26 mouse cellular contexts compared by ENCODE assay signal in genomic region chr1:149448516-149448915, GRCm38 (mm10).
DNase-seq lines count a peak whose midpoint lies in the region; ATAC-seq and TF ChIP-seq lines count a peak whose summit lies in the region.
"Had no signal": no experiment of that assay in that cellular context is flagged by ENCODE, and none has a peak within 500 bp of the region (broad histone marks: within the 10 kb centered on the region; RNA-seq: fewer than 3 reads in every experiment).

No protein-coding gene starts in this region.

- ATAC-seq in forebrain, embryonic 14.5 days = 0 out of 2 replicates have a peak, but pooled peaks have one; percentile 42
- no peak for ATAC-seq in forebrain, embryonic 11.5 days (replicated peaks; ENCODE audit: low FRiP score)
- ATAC-seq in hindbrain, postnatal 0 days = peak; percentile 58; the same call in 1 of the 2 replicates
- no peak for ATAC-seq in hindbrain, embryonic 13.5 days (ENCODE audit: low FRiP score)

- H3K9me3 ChIP-seq in forebrain, embryonic 14.5 days (replicated peaks; ENCODE audit: control insufficient read depth, low read length) = no peaks in the 10 kb centered on the region
- no peaks in the 10 kb centered on the region for H3K9me3 ChIP-seq in forebrain, embryonic 11.5 days (ENCODE audit: control insufficient read depth, low read length)
- no peaks in the 10 kb centered on the region for H3K9me3 ChIP-seq in hindbrain, postnatal 0 days (ENCODE audit: low read length)
- no peaks in the 10 kb centered on the region for H3K9me3 ChIP-seq in hindbrain, embryonic 13.5 days
- H3K9me3 ChIP-seq: embryonic facial prominence, embryonic 13.5 days; heart, embryonic 13.5 days; limb, embryonic 15.5 days; megakaryocyte, embryonic 14.5 days; neural tube, embryonic 12.5 days had no signal

- H3K27ac ChIP-seq in forebrain, embryonic 14.5 days (ENCODE audit: low read depth, low read length) = no peak overlapping the region
- H3K27ac ChIP-seq in forebrain, embryonic 11.5 days (ENCODE audit: low read depth, low read length) = no peak overlapping the region
- peak overlapping the region; percentile 52; the same call in 1 of the 2 replicates for H3K27ac ChIP-seq in hindbrain, postnatal 0 days
- H3K27ac ChIP-seq in hindbrain, embryonic 13.5 days = no peak overlapping the region
- H3K27ac ChIP-seq in heart, adult 2 months = no peak overlapping the region
- H3K27ac ChIP-seq: embryonic facial prominence, embryonic 13.5 days; heart, embryonic 13.5 days; limb, embryonic 15.5 days; liver, embryonic 14.5 days; neural tube, embryonic 12.5 days had no signal

- WGBS in forebrain, embryonic 14.5 days = 76% methylated on average over 5 of the region's 5 CpGs
- 81% methylated on average over 5 of the region's 5 CpGs for WGBS in forebrain, embryonic 11.5 days
- WGBS in hindbrain, postnatal 0 days = 56% methylated on average over 5 of the region's 5 CpGs
- WGBS in hindbrain, embryonic 13.5 days = 73% methylated on average over 5 of the region's 5 CpGs
- 68% methylated on average over 5 of the region's 5 CpGs for WGBS in heart, adult 2 months

- peak; percentile 19 for DNase-seq in forebrain, embryonic 14.5 days (ENCODE audit: low spot score)
- DNase-seq in forebrain, embryonic 11.5 days (ENCODE audit: low spot score) = no peak
- peak; percentile 53 for DNase-seq in hindbrain, postnatal 0 days (ENCODE audit: low spot score)
- peak; percentile 45 for DNase-seq in left cerebral cortex, postnatal 4 days
- DNase-seq in left cerebral cortex, postnatal 36 days (ENCODE audit: low spot score in 2 of 2) = no peak
- no peak for DNase-seq in heart, adult 2 months
- DNase-seq: adrenal gland, postnatal 25 days; cerebellum, adult 11 months; cerebellum, postnatal 36 days; embryo, embryonic 11 days; gastrocnemius, postnatal 25 days; heart, adult 18-20 months; heart, postnatal 14 days; kidney, adult 2 months; kidney, postnatal 14 days; lung, embryonic 14.5 days; midbrain, embryonic 14.5 days; thymus, postnatal 25 days had no signal

- no peaks in the 10 kb centered on the region for H3K4me1 ChIP-seq in forebrain, embryonic 14.5 days (ENCODE audit: control insufficient read depth, insufficient read depth, low read length)
- no peaks in the 10 kb centered on the region for H3K4me1 ChIP-seq in forebrain, embryonic 11.5 days (replicated peaks; ENCODE audit: control insufficient read depth, insufficient read depth, low read length)
- H3K4me1 ChIP-seq in hindbrain, postnatal 0 days (ENCODE audit: insufficient read depth, low read length) = no peaks in the 10 kb centered on the region
- no peaks in the 10 kb centered on the region for H3K4me1 ChIP-seq in hindbrain, embryonic 13.5 days (replicated peaks)
- H3K4me1 ChIP-seq in heart, adult 2 months (ENCODE audit: control insufficient read depth, insufficient read depth, low read length) = no peaks in the 10 kb centered on the region
- H3K4me1 ChIP-seq: embryonic facial prominence, embryonic 13.5 days; heart, embryonic 13.5 days; limb, embryonic 15.5 days; megakaryocyte, embryonic 14.5 days; neural tube, embryonic 12.5 days had no signal

- no peak for TF ChIP-seq EP300 in heart, adult 2 months (IDR thresholded peaks at IDR 0.05; ENCODE audit: insufficient read depth, low read depth, low read length)

- H3K79me2 ChIP-seq in heart, adult 2 months (replicated peaks; ENCODE audit: control insufficient read depth, insufficient read depth, low read length) = no peaks in the 10 kb centered on the region

- no peaks in the 10 kb centered on the region for H3K27me3 ChIP-seq in forebrain, embryonic 14.5 days (replicated peaks; ENCODE audit: control insufficient read depth, insufficient read depth, low read length)
- H3K27me3 ChIP-seq in forebrain, embryonic 11.5 days (ENCODE audit: control insufficient read depth, insufficient read depth, low read length) = no peaks in the 10 kb centered on the region
- no peaks in the 10 kb centered on the region for H3K27me3 ChIP-seq in hindbrain, postnatal 0 days (ENCODE audit: insufficient read depth, low read length)
- no peaks in the 10 kb centered on the region for H3K27me3 ChIP-seq in hindbrain, embryonic 13.5 days
- H3K27me3 ChIP-seq in heart, adult 2 months (ENCODE audit: control insufficient read depth, insufficient read depth, low read length) = no peaks in the 10 kb centered on the region
- H3K27me3 ChIP-seq: embryonic facial prominence, embryonic 13.5 days; heart, embryonic 13.5 days; limb, embryonic 15.5 days; megakaryocyte, embryonic 14.5 days; neural tube, embryonic 12.5 days had no signal

- no peak for TF ChIP-seq POLR2A in heart, adult 2 months (IDR thresholded peaks at IDR 0.05; ENCODE audit: insufficient read depth, low read depth, low read length)

- no peak overlapping the region for H3K4me3 ChIP-seq in forebrain, embryonic 14.5 days (ENCODE audit: low read depth, low read length)
- H3K4me3 ChIP-seq in forebrain, embryonic 11.5 days (ENCODE audit: low read depth, low read length) = no peak overlapping the region
- H3K4me3 ChIP-seq in hindbrain, postnatal 0 days (ENCODE audit: low read length) = no peak overlapping the region
- H3K4me3 ChIP-seq in hindbrain, embryonic 13.5 days = no peak overlapping the region
- no peak overlapping the region for H3K4me3 ChIP-seq in heart, adult 2 months
- H3K4me3 ChIP-seq: embryonic facial prominence, embryonic 13.5 days; erythroblast, embryonic 14.5 days; heart, embryonic 13.5 days; limb, embryonic 15.5 days; megakaryocyte, embryonic 14.5 days; neural tube, embryonic 12.5 days had no signal

- H3K9ac ChIP-seq in forebrain, embryonic 14.5 days (ENCODE audit: low read length) = no peak overlapping the region
- H3K9ac ChIP-seq in forebrain, embryonic 11.5 days (ENCODE audit: low read length) = no peak overlapping the region
- H3K9ac ChIP-seq in hindbrain, postnatal 0 days (replicated peaks; ENCODE audit: low read length) = no peak overlapping the region
- no peak overlapping the region for H3K9ac ChIP-seq in hindbrain, embryonic 13.5 days
- no peak overlapping the region for H3K9ac ChIP-seq in heart, adult 2 months (ENCODE audit: low read depth, low read length)
- H3K9ac ChIP-seq: embryonic facial prominence, embryonic 13.5 days; heart, embryonic 13.5 days; limb, embryonic 15.5 days; liver, embryonic 14.5 days; lung, embryonic 14.5 days; neural tube, embryonic 12.5 days had no signal

- intact Hi-C loops in left cerebral cortex, postnatal 4 days (cut with DNase I) = no loop called here
- intact Hi-C loops in left cerebral cortex, postnatal 36 days (cut with DNase I) = no loop called here
- intact Hi-C loops in heart, adult 2 months (cut with DNase I) = no loop called here

- H3K36me3 ChIP-seq in forebrain, embryonic 14.5 days (ENCODE audit: control insufficient read depth, insufficient read depth, low read length) = no peaks in the 10 kb centered on the region
- H3K36me3 ChIP-seq in forebrain, embryonic 11.5 days (ENCODE audit: control insufficient read depth, insufficient read depth, low read length) = no peaks in the 10 kb centered on the region
- H3K36me3 ChIP-seq in hindbrain, postnatal 0 days (ENCODE audit: insufficient read depth, low read length) = no peaks in the 10 kb centered on the region
- H3K36me3 ChIP-seq in hindbrain, embryonic 13.5 days = no peaks in the 10 kb centered on the region
- H3K36me3 ChIP-seq in heart, adult 2 months (ENCODE audit: control insufficient read depth, insufficient read depth, low read length) = no peaks in the 10 kb centered on the region
- H3K36me3 ChIP-seq: embryonic facial prominence, embryonic 13.5 days; heart, embryonic 13.5 days; limb, embryonic 15.5 days; neural tube, embryonic 12.5 days had no signal

- H3K4me2 ChIP-seq in forebrain, embryonic 14.5 days (ENCODE audit: low read length) = no peak overlapping the region
- no peak overlapping the region for H3K4me2 ChIP-seq in forebrain, embryonic 11.5 days (ENCODE audit: low read depth, low read length, severe bottlenecking)
- no peak overlapping the region for H3K4me2 ChIP-seq in hindbrain, postnatal 0 days (ENCODE audit: low read depth, low read length)
- H3K4me2 ChIP-seq in hindbrain, embryonic 13.5 days = no peak overlapping the region
- H3K4me2 ChIP-seq: embryonic facial prominence, embryonic 13.5 days; heart, embryonic 13.5 days; limb, embryonic 15.5 days; lung, embryonic 14.5 days; neural tube, embryonic 12.5 days had no signal

- no peak for TF ChIP-seq CTCF in hindbrain, postnatal 0 days (IDR thresholded peaks at IDR 0.05; ENCODE audit: low read depth)
- TF ChIP-seq CTCF in heart, adult 2 months (IDR thresholded peaks at IDR 0.05) = no peak

Comparison
In these comparisons a context has a peak if more than half of its experiments do, and no peak if none do; other contexts are left out.
1. ATAC-seq: peak in forebrain, embryonic 14.5 days (single experiment) and hindbrain, postnatal 0 days (single experiment); none in forebrain, embryonic 11.5 days (single experiment) and hindbrain, embryonic 13.5 days (single experiment).
2. DNase-seq: peak in forebrain, embryonic 14.5 days (single experiment), hindbrain, postnatal 0 days (single experiment) and left cerebral cortex, postnatal 4 days (single experiment); none in forebrain, embryonic 11.5 days (single experiment), left cerebral cortex, postnatal 36 days (0 of 2) and heart, adult 2 months (0 of 2).